Mouse (Mus musculus): ENCODE measurements around the gene Lif.

GRCm38 (mm10) chr11:4210786-4211185 lies 46.6 kb upstream of the Lif start:
- no peak for TF ChIP-seq CTCF (IDR thresholded peaks at IDR 0.05; ENCODE audit: low read depth)
- TF ChIP-seq EP300 (IDR thresholded peaks at IDR 0.05; ENCODE audit: low read depth): no peak
